20 mouse cellular contexts compared by ENCODE assay signal in the genomic region with DNA sequence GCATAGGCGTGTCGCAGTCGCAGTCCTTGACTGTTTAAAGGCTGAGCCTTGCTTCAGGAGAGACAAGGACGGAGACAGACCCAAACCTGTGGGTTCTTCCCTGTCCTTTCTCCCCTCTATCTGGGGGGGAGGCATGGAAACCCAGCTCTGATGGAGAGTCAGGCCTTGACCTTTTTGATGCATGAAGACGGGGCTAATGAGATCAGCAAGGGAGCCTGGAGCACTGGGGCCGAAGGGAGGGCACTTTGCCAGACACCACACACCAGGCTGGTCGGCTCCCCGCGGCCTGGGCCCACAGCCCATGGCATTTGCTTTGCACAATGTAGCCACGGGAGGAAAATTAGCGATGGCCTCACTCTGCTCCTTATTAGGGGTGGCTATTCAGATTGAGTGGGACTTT. TPM values are rescaled to one million over a fixed set of nuclear protein-coding genes. Genes with fewer than 3 reads are reported as not detected.
DNase-seq lines count a peak whose midpoint lies in the region; ATAC-seq and TF ChIP-seq lines count a peak whose summit lies in the region.
"Had no signal": no experiment of that assay in that cellular context is flagged by ENCODE, and none has a peak within 500 bp of the region (broad histone marks: within the 10 kb centered on the region; RNA-seq: fewer than 3 reads in every experiment).

No protein-coding gene starts in this region.

- H3K36me3 ChIP-seq in forebrain, embryonic 16.5 days (ENCODE audit: control insufficient read depth, insufficient read depth), result no peaks in the 10 kb centered on the region
- no peaks in the 10 kb centered on the region for H3K36me3 ChIP-seq in forebrain, embryonic 13.5 days (ENCODE audit: poor library complexity, severe bottlenecking)
- no peaks in the 10 kb centered on the region for H3K36me3 ChIP-seq in stomach, postnatal 0 days (ENCODE audit: control insufficient read depth, insufficient read depth, low read length)
- H3K36me3 ChIP-seq: heart, embryonic 10.5 days; kidney, embryonic 15.5 days had no signal

- H3K4me1 ChIP-seq in forebrain, embryonic 16.5 days (replicated peaks; ENCODE audit: control insufficient read depth, insufficient read depth, low read length), result peaks cover 3% of the 10 kb centered on the region
- H3K4me1 ChIP-seq in forebrain, embryonic 13.5 days, result peaks cover 7% of the 10 kb centered on the region; the same call in 1 of the 2 replicates
- no peaks in the 10 kb centered on the region for H3K4me1 ChIP-seq in stomach, postnatal 0 days (replicated peaks; ENCODE audit: control insufficient read depth, insufficient read depth)
- H3K4me1 ChIP-seq: megakaryocyte, embryonic 14.5 days had no signal

- peak; percentile 9 for DNase-seq in right cerebral cortex, adult 18-20 months
- no peak for DNase-seq in right cerebral cortex, postnatal 36 days (ENCODE audit: low spot score in 2 of 2)
- DNase-seq in adrenal gland, postnatal 14 days, result peak; percentile 71
- DNase-seq in stomach, postnatal 0 days (ENCODE audit: low spot score), result no peak
- no peak for DNase-seq in heart, postnatal 14 days
- DNase-seq: cerebellum, adult 11 months; gastrocnemius, adult 2 months; heart, postnatal 4 days; liver; spleen, adult 18-20 months had no signal

- no peak overlapping the region for H3K4me3 ChIP-seq in forebrain, embryonic 16.5 days (replicated peaks; ENCODE audit: low read length)
- H3K4me3 ChIP-seq in forebrain, embryonic 13.5 days, result no peak overlapping the region
- no peak overlapping the region for H3K4me3 ChIP-seq in stomach, postnatal 0 days (ENCODE audit: low read depth, low read length)
- H3K4me3 ChIP-seq: gastrocnemius, adult 2 months; heart, embryonic 10.5 days; kidney, embryonic 15.5 days; lung, embryonic 15.5 days; megakaryocyte, embryonic 14.5 days; myocyte had no signal

- TF ChIP-seq EP300 in stomach, postnatal 0 days (optimal IDR thresholded peaks at IDR 0.05), result no peak

- intact Hi-C loops in heart, postnatal 14 days (cut with DNase I), result no loop called here

- no peaks in the 10 kb centered on the region; the same call in 1 of the 2 replicates for H3K27me3 ChIP-seq in forebrain, embryonic 16.5 days (replicated peaks; ENCODE audit: control insufficient read depth, insufficient read depth, low read length)
- no peaks in the 10 kb centered on the region for H3K27me3 ChIP-seq in forebrain, embryonic 13.5 days
- no peaks in the 10 kb centered on the region for H3K27me3 ChIP-seq in stomach, postnatal 0 days (ENCODE audit: control insufficient read depth, insufficient read depth, low read length)
- H3K27me3 ChIP-seq: lung, embryonic 15.5 days had no signal

- WGBS in forebrain, embryonic 16.5 days, result 46% methylated on average over 11 of the region's 11 CpGs
- WGBS in forebrain, embryonic 13.5 days, result 62% methylated on average over 11 of the region's 11 CpGs
- WGBS in stomach, postnatal 0 days, result 79% methylated on average over 11 of the region's 11 CpGs

- H3K4me2 ChIP-seq in forebrain, embryonic 16.5 days (ENCODE audit: low read length), result no peak overlapping the region
- H3K4me2 ChIP-seq in forebrain, embryonic 13.5 days, result no peak overlapping the region
- H3K4me2 ChIP-seq in stomach, postnatal 0 days (replicated peaks; ENCODE audit: low read depth), result no peak overlapping the region
- H3K4me2 ChIP-seq: kidney, embryonic 15.5 days; lung, embryonic 15.5 days had no signal

- no peak overlapping the region for H3K27ac ChIP-seq in forebrain, embryonic 16.5 days (ENCODE audit: low read length)
- no peak overlapping the region for H3K27ac ChIP-seq in forebrain, embryonic 13.5 days
- no peak overlapping the region for H3K27ac ChIP-seq in stomach, postnatal 0 days (replicated peaks)
- H3K27ac ChIP-seq: gastrocnemius, adult 2 months; heart, embryonic 10.5 days; kidney, embryonic 15.5 days; lung, embryonic 15.5 days had no signal

- ATAC-seq in forebrain, embryonic 16.5 days, result peak; percentile 50; the same call in 1 of the 2 replicates
- ATAC-seq in forebrain, embryonic 13.5 days, result no peak
- ATAC-seq in stomach, postnatal 0 days (ENCODE audit: low FRiP score, low TSS enrichment), result 0 out of 2 replicates have a peak, but pooled peaks have one; percentile 20
- no peak for ATAC-seq in CD4-positive, CD25-positive, alpha-beta regulatory T cell, adult 4 months
- ATAC-seq: inflammation-experienced regulatory T-cells, adult 6 months had no signal

- no peak for TF ChIP-seq CTCF in stomach, postnatal 0 days (IDR thresholded peaks at IDR 0.05; ENCODE audit: low read depth)

- no peaks in the 10 kb centered on the region for H3K9me3 ChIP-seq in forebrain, embryonic 16.5 days (ENCODE audit: control insufficient read depth, low read length)
- H3K9me3 ChIP-seq in forebrain, embryonic 13.5 days (replicated peaks), result no peaks in the 10 kb centered on the region
- H3K9me3 ChIP-seq in stomach, postnatal 0 days (ENCODE audit: control insufficient read depth, low read length), result no peaks in the 10 kb centered on the region
- H3K9me3 ChIP-seq: heart, embryonic 10.5 days; kidney, embryonic 15.5 days; lung, embryonic 15.5 days had no signal

- H3K9ac ChIP-seq in forebrain, embryonic 16.5 days (replicated peaks; ENCODE audit: low read depth, low read length), result no peak overlapping the region
- H3K9ac ChIP-seq in forebrain, embryonic 13.5 days, result no peak overlapping the region
- H3K9ac ChIP-seq in stomach, postnatal 0 days (ENCODE audit: low read length), result no peak overlapping the region
- H3K9ac ChIP-seq: kidney, embryonic 15.5 days; lung, embryonic 15.5 days had no signal

RNA-seq across cellular contexts. Expression of gene Rab6b, which starts 56.5 kb away (rescaled TPM):
- 63.6 and 77.9 TPM in 2 replicates for polyA plus RNA-seq in forebrain, embryonic 16.5 days (2015; fragmentation: Nextera tagmentation; extraction: Ambion mirVana)
- polyA plus RNA-seq in forebrain, embryonic 13.5 days (2015; fragmentation: Nextera tagmentation; extraction: Ambion mirVana), result 38.5 TPM in 2 replicates
- 3.1 and 9.2 TPM in 2 replicates for total RNA-seq in adrenal gland, postnatal 14 days (2021)
- 3.3 and 4.1 TPM in 2 replicates for polyA plus RNA-seq in stomach, postnatal 0 days (2015; fragmentation: Nextera tagmentation; extraction: Ambion mirVana)
- 10 to 100 TPM in 1 of 2 experiments, 1 to 10 TPM in 1; 9.8 to 13.3 TPM for polyA plus RNA-seq in CD4-positive, CD25-positive, alpha-beta regulatory T cell, adult 4 months (2017; shearing (Covaris generic))
- total RNA-seq in heart, postnatal 14 days (2021), result 1 to 10 TPM; 1.5 to 1.8 TPM
- total RNA-seq: MEL had no signal

Comparison
In these comparisons a context has a peak if more than half of its experiments do, and no peak if none do; other contexts are left out.
1. ATAC-seq: peak in forebrain, embryonic 16.5 days (single experiment) and stomach, postnatal 0 days (single experiment); none in forebrain, embryonic 13.5 days (single experiment) and CD4-positive, CD25-positive, alpha-beta regulatory T cell, adult 4 months (single experiment).
2. DNase-seq: peak in right cerebral cortex, adult 18-20 months (single experiment) and adrenal gland, postnatal 14 days (single experiment); none in right cerebral cortex, postnatal 36 days (0 of 2), stomach, postnatal 0 days (single experiment) and heart, postnatal 14 days (0 of 2).